Mouse (Mus musculus) urinary bladder, adult 18-20 months (tissue): Measurements from ENCODE around the gene Col13a1.

Experiments
- DNase-seq, 2 experiments: peaks; one replicate each; pipeline ENCODE4 v3.0.0; 2022; ENCODE audit warnings: low spot score in 2 of 2, mixed read lengths in 2 of 2

Col13a1 gene

DNA sequence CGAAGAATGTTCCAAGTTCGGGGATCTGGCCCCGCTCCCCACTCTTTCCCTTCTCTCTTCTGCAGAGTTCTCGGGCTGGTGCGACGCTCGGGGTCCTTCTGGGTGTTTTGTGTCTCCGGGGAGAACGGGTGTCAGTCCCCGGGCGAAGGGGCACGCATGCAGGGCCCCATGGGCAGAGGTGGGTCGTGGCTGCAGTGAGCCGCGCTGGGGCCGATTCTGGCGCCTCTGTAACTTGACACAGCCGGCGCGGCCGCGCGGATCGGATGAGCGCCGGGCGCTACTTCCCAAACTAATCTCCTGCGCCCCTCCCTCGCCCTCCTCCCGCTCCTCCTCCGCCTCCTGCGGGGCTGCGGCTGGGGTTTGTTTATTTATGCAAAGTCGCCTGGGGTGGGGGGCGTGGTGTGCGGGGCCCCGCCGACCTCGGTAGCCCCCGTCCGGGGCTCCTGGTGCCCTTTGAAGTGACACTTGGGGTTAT is at the start of gene Col13a1:
Gene Col13a1 (minus strand): TSS at position 243 of the 475 bp plus-strand sequence.
- peak in 1 of 2 experiments; percentile 14 for DNase-seq

DNA sequence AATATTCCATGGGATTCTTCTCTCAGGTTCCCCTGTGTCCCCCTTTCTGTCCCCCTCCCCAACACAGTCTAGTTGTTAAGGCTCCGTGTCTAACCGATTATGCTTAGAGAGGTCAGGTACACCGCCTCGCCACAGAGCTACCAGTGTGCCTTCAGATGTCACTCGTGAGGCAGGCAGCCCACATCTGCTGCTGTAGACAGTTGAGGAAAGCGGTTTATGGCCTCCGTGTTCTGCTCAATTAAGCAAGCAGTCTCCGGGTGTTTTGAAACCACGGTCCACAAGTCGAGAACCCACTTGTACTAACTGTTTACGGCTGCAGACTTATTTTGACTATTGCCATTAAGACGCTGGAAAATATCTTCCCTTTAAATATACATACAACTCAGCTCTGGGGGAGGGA is 48.8 kb upstream of the Col13a1 start:
- DNase-seq = no peak

DNA sequence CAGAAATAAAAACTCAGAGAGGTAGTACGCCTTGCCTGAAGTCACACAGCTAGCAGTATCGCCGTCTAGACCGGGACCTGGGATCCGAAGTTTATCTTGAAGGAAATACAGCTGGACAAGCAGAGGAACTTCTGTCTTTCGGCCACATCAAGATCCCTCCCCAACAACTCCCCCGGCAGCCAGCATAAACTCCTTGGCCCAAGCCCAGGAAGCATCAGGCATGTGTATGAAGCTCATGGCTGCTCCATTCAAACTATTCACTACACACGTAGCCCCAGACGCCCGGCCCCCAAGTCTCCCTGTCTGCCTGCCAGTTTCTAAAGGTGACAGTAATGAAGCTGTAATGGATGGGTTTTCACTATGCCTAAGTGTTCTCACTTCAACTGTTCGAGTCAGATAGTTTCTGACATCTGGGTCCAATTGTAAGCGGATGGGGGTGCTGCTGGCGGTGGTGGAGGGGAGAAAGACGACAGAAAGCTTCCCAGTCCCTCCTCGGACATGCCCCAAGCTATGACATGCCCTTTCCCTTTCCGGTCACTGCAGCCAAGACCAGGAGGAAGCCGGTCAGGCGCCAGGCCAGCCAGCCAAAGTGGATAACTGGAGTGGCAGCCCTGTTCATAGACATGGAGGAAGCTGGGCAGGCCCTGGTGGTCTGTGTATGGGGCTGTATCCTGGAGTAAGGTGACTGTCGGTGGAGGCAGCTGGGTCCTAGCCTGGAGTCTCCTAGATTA is 45.1 kb upstream of the Col13a1 start:
- no peak for DNase-seq

DNA sequence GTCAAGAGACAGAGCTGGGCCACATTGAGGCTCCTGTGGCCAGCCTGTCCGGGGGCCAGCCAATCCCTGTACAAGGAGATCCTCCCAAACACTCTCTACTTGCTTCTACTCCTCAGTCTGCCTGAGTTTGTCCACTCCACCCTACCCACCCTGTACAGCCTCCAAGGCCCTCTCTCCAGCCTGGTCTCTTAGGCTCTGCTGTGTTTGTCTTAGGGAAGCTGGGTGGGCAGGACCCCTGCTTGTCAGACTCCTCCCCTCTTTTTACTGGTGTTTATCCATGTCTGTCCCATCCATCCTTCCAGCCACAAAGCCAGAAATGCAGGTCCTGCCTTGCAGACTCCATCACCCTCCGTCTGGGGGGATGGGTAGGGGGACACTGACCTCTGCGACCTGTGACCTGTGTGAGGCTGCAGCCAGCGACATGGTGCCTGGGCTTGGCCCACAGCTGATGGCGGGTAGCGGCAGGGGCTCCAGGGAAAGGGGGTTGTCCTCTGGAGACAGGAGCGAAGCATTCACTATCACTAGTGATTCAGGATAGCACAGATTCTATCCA is 41.2 kb upstream of the Col13a1 start:
- DNase-seq = no peak

DNA sequence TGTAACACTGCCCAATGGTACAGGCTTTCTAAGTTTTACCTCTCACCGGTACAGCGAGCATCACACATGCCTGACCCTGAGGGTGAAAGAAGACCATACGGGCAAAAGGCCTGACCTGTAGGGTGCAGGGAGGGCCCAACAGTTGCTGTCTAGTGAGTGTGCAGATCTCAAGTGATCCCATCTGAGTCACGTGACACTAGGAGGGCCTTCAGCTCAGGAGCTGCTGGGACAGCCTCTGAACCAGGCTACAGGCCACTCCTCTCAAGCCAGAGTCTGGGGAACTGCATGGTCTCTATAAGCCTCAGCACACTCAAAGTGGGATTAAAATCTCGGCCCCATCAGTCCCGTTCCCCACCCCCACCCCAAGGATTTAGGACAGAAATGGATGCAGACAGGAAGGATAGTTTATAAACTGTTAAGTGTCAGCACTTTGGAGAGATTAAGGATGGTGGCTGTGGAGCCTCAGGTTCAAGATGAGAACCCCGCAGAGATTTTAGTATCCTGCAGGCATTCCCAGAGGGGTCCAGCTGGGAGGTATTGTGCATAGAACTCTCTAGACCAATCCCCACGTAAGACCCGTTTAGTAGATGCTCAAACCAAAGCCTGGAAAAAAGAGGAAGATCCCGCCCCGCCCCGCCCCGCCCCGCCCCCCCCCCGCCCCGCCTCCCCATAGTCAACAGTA is 40.6 kb upstream of the Col13a1 start:
- no peak for DNase-seq

DNA sequence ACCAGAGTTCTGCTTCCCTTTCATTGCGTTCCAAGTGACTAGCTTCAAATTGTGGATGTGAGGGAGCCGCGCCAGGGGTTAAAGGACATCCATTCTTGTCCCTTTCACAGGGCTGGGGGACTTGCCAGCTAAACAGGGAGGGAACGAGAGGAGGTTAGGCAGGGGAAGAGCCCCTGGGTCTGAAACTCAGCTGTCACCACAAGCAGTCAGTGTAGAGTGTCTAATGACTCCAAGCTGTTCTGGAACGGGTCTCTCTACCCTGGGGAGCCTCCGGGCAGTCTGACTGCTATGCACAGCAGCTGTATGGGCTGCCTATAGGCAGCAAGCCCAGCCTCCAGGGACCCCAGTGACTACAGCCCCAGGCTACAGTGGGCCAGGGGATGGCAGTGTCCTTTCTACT is 38.0 kb upstream of the Col13a1 start:
- DNase-seq = no peak

DNA sequence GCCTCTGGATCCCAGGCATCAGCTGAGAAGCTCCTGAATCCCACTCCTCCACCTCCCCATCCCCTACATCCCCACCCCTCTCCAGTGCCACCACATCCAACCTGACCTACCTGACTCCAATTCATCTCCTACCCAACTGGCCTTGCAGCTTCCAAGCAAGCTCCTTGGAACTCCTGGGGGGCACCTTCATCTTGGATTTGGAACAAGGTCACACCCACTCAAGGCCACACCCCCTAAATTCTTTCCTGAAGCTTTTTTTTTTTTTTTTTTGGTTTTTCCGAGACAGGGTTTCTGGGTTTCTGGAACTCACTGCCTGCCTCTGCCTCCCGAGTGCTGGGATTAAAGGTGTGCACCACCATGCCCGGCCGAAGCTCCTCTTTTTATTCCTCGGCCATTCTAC is 34.3 kb upstream of the Col13a1 start:
- no peak for DNase-seq

DNA sequence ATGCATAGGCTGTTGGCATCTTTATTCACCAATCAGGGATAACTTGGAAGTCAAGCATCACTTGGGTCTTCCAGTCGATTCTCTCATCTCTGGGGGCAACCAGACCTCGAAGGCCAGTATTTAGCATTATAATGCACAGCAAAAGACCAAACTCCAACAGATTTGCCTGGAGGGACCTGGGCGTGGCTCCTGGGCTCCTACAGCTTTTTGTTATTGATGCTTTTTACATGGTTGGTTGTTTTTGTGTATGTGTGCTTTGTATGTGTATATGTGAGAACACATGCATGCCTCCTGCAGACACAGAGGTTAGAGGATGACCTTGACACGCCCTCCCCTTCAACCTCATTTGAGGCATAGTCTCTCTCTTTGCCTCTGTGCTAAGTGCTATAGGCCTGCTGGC is 33.5 kb upstream of the Col13a1 start:
- no peak for DNase-seq

DNA sequence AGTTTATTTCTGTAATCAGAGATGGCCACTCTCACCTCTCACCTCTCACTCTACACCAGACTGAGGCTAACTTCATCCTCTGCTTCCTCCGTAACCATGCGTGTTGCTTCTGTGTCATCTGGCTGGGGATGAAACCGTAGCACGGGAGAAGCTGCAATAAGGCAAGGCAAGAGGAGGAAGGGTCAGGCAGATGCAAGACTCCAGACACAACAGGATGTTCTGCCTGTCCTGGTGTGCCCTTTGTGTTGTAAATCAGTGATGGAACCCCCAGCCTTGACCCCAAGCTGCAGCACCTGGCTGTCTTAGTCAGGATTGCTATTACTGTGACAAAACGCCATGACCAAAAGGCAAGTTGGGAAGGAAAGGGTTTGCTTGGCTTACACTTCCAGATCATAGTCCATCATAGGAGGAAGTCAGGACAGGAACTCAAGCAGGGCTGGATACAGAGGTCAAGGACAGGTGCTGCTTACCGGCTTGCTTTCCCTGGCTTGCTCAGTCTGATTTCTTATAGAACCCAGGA is 31.1 kb upstream of the Col13a1 start:
- no peak for DNase-seq

DNA sequence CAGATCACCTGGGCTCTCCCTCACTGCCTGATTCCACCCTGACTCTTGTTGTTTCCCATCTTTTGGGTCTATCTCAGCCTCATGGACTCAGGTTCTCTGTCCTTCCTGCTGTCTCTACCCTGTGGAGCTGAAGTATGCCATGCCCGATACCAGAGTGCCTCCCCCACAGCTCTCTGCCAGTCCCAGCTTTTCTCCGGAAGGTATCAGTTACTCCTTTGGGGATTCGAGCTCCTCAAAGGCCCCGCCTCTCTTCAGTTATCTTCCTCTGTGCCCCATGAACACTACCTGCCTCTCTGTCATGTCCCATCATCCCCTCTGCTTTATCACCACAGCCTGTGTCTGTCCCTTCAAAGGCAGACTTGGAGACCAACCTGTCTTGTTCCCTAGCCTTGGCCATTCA is 29.1 kb upstream of the Col13a1 start:
- DNase-seq = no peak

DNA sequence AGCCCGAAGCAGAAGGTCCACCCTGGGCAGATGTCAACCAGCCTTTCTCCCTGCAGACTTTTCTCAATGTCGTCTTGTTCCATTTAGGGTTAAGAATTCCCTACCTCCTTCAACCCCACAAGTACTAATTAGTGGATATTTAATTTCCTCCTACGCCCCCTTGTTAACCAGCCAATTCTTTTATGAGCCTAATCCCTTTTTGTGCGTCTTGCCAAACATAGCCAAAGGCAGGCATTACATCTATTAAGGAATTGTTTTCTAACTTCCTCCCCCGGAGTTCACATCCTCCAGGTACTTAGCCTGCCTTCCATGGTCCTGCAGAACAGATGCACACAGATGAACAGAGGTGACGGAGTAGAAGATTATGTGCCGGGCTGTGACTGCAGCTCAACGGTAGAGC is 27.5 kb upstream of the Col13a1 start:
- no peak for DNase-seq

DNA sequence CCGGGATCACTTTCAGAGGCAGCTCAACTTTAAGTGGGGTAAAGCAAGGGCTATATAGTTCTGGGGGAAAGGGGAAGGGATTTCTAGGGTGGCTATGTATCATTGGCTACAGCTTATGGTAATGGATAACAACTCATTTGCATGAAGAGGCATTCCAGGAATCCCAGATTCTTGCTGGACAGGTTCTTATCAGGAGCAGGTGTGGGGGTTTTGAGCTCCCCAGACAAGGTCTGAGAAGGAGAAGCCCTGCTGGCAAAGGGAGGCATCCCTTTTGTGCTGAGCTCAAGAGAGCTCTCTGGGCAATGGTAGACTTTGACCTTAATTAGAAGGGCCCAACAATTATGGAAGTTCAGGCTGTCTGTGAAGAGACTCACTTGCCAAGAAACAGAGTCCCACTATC is 21.3 kb upstream of the Col13a1 start:
- no peak for DNase-seq

DNA sequence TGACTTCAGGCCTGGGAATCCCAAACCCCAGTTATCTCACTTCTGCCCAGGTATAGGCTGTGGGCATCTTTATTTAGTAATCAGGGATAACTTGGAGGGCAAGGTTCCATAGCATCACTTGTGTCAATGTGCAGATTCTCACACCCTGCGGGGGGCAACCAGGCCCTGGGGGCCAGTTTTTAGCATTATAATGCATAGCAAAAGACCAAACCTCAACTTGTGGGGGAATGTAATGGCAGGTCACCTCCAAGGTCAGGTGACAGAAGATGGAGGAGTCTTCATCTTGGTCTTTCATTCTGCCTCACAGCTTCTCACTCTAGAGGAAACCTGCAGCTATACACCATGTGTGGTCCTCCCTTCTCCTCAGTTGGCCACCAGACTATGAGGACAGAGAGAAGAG is 20.9 kb upstream of the Col13a1 start:
- no peak for DNase-seq

DNA sequence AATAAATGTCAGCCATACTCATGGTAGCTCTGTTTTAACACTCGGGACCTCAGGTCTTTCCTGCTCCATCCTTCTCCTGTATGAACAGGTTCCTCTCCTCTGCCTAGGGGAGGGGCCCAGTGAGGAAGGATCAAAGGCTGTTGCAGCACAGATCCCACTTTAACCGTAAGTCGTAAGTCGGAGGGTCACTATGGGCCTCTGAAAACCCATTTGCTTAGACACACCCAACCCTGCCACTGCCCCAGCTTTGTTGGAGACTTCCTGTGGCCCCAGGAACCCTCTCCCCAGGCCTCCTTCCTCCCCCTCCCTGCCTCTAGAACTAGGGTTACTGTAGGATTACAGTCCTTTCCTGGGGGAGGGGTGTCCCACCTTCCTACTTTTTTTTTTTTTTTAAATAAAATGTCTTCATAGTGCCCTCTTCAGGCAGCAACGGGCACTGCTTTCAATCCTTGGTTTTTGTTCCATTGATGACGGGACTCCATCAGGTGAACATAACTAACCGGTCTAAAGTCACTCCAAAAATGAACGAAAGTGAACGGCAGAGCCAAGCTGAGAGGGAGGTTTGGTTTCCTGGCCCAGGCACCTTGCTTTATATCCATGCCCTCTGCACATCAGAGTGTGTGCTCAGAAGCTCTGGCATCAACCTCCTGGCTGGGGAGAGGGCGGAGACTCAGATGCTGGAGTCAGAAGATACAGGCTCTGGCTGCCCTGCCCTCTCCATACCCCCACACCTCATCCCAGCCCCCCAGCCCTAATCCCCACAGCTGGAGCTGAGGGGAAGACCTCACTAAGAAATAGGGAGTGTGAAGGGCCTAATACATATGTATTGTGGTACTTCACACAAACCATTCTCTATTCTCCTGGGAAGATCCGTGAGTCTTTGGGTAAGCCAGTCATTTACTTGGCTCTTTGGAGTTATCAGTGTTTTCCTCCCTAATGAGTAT is 12.8 kb upstream of the Col13a1 start:
- no peak for DNase-seq

DNA sequence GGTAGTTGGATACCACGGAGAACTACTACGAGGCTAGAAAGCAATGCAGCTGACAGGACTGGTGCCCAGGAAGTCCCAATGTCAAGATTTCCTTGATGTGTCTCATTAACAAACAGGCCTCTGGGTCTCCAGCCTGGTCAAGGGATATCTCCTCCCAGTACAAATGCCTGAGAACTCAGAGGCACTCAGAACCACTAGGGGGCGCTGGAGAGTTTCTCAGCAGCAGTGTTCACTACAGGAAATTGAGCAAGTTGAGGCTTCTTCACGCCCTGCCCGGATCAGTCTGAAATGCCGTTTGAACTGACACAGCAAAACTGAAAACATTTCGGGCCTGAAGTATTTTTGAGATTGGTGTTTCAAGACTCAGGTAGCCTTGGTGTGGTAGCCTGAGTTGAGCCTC is 1.5 kb upstream of the Col13a1 start:
- DNase-seq = peak; percentile 77 to 90

DNA sequence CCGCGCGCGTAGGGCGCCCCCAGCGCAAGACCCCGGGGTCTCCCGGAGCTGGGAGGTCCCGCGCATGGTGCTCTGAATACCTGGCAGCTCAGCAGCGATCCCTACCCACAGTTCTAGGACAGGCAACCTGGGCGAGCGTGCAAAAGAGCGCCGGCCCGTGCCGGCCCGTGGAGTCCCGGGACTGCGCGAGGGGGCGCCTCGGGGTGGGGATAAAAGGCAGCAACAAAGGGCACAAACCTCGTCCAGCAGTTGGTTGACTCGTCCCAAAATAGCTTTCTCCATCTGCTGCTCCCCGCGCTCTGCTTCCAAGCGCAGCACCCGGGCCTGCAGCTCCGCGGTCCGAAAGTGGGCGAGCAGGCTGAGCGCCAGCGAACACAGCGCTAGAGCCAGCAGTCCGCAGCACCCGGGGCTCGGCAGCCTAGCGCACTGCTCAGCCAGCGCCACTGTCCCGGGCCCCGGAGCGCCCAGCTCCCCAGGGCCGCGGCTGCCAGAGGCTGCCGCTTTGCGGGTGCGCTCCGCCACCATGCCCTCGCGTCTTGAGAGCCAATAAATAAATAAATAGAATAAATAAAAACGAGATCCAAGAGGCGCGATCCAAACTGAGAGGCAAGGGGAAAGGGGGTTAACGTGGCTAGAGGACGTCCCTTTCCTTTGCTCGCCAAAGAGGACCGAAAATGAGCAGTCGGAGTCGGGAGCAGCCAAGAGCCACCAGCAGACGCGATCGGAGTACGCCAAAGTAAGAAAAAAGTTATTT is 619 bp downstream of the Col13a1 start:
- peak in 1 of 2 experiments; percentile 17 for DNase-seq

DNA sequence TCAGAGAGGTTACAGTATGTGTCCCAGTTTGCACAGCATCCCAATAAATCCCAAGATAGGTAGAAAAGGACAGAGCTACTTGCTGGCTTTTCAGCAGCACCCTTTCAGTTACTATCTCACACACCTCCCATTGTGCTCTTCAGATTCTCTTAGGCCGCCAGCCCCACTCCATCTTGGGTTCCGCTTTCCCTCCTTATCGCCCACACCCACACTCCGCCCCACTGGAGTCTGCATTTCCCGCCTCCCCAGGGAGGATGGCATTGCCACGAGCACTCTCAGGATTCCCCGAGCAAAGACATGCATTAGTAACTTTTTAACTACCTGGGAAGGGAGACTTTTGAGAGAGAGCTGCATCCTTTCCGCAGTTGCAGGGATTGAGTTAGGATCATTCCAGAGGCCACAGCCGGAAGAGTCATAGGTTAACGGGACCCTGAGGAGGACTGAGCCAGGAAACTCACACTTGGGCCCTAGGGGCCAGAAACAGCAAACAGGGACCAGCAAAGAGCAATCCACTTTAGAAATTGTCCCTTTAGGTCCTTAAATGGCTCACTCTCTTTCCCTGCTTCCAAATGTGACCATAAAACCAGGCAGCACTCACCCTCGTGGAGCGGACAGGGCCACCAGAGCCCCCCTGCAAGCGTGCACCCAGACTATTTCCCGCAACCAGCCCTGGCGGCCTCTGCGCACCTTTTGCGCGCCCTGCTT is 1.4 kb downstream of the Col13a1 start:
- DNase-seq = no peak

DNA sequence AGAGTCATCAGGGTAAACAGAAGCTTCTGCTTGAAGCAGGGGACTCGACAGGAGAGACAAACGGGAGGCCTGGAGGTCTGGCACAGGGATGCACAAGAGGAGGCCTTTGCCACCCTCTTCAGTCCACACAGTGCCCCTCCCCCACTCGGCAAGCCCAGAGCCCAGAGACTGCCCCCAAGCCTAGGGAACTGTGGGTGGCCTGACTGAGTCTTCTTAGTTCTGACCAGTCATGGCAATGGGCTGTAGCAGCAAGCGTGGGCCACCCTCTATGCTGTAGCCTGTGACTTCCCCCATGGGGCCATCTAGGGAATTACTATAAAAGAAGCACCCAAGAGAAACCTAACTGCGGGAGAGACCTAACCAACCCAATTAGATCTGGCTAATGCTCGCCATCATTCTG is 1.9 kb downstream of the Col13a1 start:
- no peak for DNase-seq

DNA sequence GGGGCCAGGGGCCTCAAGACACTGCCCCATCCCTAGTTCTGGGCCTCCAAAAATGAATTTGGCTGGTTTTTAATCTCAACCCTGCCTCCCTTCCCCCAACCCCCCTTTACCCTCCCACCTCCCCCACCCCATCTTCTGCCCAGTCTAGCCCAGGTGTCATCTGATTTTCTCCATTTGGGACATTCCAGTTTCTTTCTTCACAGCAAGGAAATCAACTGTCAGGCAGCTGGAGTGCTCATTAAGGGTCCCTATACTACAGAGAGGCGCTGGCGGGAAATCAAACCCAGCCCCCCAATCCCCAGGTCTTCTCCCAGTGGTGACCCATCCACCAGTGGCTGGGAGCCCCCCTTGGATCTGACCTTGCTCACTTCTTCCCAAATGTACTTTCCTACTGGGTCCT is 4.3 kb downstream of the Col13a1 start:
- no peak for DNase-seq

DNA sequence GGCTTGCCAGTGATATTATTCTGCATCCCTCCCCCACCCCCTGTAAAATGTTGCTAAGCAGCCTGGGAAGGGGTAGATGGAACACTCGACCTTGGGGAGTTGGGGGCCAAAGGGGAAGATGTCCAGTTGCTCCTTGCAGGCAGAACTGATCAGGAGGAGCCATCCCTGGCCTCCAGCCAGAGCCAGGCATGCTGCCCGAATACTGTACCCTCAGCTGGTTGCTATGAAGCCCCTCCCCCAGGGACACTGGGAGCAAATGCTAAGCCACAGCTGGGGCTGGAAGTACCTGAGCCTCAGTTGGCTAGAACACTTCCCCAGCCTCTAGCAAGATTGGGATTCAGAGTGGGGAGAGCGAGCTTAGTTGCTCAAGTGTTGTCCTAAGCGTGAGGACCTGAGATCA is 6.9 kb downstream of the Col13a1 start:
- no peak for DNase-seq
